Mouse (Mus musculus) T-helper 1 cell (primary cell): ENCODE measurements at regions not wholly inside any gene's neighbourhood (a gene's known extent, or its start where the extent isn't known, plus 50 kb on each side); places are given as distances from the start of the nearest gene placed in this dataset.

ENCODE experiments used
- in situ Hi-C: fragments of 300-600 bp; cut with MboI, MseI; formaldehyde crosslinking; loops from one replicate; pipeline ENCODE4 v1.15.1; 2025; ENCODE audit warnings: high pct_unique_total_duplicates

DNA sequence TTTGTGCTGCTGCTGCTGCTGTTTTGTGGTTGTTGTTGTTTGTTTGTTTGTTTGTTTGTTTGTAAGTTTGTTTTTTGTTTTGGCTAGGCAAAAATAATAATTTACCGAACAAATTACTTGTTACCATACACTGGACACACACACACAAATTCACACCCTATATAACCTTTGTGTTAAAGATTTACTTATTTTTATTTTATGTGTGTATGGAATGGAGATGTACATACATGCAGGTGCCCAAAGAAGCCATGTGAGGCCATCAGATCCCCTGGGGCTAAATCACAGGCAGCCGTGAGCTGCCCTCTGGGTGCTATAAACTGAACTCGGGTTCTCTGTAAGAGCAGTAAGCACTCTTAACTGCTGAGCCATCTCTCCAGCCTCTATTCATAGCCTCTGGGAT lies 56.0 kb downstream of the Pttg1 start:
- in situ Hi-C loops = loop anchor here (5.0 kb wide), 1 partner anchor 42 kb away; no protein-coding TSS in a partner anchor

DNA sequence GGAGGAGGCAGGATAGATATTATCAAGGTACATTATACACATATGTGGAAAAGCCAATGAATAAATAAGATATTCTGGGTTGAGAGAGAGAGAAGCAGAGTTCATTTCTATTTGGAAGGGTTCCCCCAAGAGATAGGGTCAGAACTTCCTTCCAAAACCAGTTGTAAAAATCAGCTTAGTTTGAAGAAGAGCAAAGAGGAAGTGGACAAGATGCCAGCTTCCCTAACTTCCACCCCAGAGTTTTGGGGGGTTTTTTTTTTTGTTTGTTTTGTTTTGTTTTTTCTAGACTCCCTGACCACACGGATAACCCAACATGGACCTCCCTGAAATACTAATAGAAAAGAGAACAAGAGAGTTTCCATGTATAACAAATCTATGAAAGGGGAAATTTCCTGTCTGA lies 57.7 kb downstream of the Pttg1 start:
- in situ Hi-C loops = no loop called here

DNA sequence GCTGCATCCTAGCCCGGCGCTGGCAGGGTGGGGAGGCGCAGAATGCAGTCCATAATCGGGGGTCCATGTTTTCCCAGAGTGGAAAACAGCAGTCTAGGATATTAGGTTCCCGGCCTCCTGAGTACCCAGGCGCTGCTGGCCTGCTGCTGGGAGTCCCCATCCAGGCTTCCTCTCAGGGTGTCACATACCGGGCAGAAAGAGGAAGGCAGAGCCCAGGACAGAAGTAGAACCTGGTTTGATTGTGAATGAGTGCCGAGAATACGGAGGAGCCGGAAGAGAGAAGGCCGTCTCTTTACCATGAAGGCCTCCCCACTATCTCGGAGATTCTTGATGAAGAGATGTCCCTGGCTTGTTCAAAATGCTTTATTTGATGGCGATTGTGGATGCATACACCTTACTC lies 64.2 kb downstream of the Pttg1 start:
- in situ Hi-C loops = no loop called here

DNA sequence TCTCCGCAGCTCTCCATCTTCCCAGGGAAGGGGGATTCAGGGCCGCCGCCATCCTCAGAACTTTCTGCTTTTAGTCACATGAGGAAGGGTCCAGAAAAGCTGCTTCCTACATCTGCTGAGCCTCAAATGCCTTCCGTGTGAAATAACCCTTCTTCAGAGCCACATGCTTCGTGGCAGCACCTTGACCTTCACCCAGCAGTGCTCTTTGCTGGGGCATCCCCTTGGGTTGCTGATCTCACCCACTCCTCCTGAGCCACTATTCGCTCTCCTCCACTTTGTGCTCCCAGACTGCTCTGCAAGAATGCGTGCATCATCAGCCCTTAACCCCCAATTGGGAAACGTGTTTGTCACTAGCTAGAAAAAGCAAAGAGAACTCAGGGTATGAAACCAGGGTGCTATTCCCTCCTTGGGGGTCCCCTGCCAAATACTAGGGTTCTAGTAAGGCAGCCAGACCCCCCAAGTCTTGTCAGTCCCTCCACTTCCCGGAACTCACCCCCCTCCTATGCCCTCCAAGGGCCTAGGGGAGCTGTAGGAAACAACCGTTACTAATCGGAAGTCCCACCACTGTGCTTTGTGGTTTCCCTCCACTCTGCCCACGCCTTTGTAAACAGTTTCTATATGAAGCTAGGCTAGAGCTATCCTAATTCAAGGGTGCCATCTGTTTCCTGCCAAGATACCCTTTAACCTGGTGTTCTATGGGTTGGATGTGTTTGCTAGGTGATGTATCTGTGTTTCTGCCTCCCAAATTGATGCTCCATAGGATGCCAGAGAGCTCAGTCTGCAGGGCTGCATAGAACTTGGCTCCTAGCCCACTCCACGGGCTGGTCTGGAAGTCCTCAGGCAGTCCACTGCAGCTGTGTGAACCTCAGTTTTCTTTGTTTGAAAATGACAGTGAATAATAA lies 67.4 kb downstream of the Pttg1 start:
- in situ Hi-C loops = loop anchor here (10.0 kb wide), 1 partner anchor 166 kb away; the partner anchor contains the start of gene Ccnjl

DNA sequence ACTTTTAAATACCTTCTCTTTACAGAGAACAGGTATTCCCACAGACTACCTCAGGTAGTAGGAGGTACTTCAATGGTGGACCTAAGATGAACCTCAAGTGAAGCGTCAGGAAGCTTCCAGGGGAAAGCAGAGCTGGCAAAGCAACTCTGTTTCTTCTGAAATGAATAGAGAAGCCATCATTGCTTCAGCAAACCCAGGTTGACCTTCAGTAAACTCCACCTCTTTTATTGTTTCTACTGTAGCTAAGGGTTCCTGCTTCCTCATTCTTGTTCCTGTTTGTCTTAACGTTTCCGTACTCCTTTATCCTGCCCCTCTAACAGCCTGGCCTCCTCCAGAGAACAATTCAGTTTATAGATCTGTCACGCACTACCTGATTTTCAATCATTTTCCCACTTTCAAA lies 72.4 kb downstream of the Pttg1 start:
- in situ Hi-C loops = loop anchor here (10.0 kb wide), 1 partner anchor 171 kb away; the partner anchor contains the start of gene Ccnjl

DNA sequence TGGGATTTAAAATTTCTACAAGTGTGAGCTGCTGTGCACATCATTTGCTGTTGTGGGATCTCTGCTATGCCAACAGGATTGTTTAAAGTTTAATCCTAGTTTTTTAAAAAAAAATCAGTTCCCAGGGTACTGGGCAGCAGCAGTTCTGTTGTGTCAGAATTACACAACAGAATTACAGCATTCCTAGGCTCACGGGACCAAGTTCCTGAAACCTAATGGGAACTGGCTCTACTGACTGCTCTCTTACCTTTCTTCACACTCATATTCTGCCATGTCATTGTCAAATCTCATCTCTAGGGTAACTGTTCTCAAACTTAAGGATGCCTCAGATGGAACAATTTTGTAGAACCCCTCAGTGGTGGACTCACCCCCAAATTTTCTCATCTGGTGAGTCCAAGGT lies 73.0 kb downstream of the Pttg1 start:
- in situ Hi-C loops = loop anchor here (10.0 kb wide), 1 partner anchor 172 kb away; the partner anchor contains the start of gene Ccnjl

DNA sequence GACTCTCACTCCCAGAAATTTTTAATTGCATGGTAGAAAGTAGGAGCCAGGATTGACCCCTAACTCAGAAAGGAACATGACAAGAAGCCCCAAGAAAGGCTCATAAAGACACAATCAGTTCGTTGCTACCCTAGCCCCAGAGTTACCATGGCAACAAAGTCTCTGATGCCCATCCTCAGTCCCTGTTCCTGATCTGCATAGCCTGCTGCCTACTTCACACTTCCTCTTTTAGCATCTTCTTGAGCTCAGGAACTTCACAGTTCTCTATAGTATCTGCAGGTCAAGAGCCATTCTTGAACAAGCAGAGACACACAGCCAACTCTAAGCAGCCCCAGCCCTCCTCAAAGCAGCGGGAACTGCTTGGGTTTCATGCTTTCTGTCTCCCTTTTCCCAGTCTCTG lies 74.2 kb downstream of the Pttg1 start:
- in situ Hi-C loops = loop anchor here (10.0 kb wide), 1 partner anchor 173 kb away; the partner anchor contains the start of gene Ccnjl

DNA sequence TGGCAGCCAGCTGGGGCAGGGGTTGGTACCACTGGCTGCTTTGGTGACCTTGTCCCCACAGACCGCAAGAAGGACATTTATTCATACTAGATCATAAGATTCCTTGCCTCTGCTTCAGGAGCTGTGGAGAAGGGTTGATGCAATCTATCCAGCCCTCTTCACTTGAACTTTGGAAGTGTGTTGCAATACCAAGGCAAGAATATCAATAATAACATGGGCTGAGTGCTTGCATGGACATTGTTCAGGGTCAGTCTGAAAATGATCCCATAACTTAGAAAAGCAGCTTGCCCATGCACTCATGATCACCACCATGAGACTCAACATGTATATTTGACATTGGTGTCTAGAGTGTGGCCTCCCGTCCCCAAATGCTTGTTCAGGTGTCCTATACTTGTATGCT lies 74.7 kb downstream of the Pttg1 start:
- in situ Hi-C loops = loop anchor here (10.0 kb wide), 1 partner anchor 173 kb away; the partner anchor contains the start of gene Ccnjl

DNA sequence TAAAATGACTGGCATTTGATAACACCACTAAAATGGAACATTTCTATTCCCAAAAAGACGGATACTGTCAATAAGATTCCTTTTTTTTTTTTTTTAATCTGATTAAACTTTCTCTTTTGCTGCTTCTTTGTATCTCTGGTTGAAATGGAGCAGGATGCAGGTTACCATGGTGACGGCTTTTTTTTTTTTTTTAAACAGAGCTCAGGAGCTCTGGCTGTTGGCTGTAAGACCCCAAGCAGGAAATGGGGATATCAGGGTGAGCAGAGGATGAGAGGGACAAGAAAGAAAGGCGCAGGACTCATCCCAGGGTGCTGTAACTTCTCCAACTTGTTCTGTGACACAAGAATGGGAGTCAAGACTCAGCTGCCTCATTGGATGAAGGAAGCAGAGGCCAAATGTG lies 75.8 kb downstream of the Pttg1 start:
- in situ Hi-C loops = loop anchor here (10.0 kb wide), 1 partner anchor 175 kb away; the partner anchor contains the start of gene Ccnjl

DNA sequence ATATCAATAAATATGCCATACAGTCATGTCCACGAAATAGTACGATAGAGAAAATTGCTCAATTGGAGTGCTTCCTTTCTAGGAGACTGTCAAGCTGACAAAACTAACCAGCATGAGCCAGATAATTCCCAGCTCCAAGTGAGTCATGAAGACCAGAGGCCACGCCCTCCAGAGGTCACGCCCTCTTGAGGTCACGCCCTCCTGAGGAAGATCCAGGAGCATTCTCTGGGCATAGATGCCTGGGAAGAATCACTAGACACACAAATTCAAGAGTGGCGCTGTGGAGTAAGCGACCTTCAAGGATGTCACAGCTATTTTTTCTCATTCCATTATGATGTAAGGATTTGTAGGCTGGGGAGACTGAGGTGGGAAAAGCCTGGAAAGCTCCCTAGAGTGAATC lies 76.5 kb downstream of the Pttg1 start:
- in situ Hi-C loops = loop anchor here (5.0 kb wide), 1 partner anchor 137 kb away; no protein-coding TSS in a partner anchor

DNA sequence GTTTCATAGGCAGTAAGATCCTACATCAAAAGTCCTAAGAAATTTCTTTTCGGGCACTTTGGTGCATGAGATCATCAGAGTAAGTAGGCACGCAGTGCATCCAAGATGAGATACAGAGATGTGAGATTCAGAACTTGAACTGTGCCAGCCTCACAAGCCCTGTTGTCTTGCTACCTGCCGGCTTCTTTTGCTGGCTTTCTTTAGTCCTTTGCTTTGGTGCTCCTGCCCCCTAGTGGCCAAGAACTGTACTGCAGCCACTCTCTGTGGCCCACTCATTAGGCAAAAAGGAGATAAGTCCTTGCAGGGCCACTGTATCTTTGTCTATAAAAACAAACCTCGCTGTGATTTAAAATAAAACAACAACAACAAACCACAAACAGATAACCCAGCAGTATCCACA lies 77.5 kb downstream of the Pttg1 start:
- in situ Hi-C loops = loop anchor here (5.0 kb wide), 1 partner anchor 136 kb away; no protein-coding TSS in a partner anchor

DNA sequence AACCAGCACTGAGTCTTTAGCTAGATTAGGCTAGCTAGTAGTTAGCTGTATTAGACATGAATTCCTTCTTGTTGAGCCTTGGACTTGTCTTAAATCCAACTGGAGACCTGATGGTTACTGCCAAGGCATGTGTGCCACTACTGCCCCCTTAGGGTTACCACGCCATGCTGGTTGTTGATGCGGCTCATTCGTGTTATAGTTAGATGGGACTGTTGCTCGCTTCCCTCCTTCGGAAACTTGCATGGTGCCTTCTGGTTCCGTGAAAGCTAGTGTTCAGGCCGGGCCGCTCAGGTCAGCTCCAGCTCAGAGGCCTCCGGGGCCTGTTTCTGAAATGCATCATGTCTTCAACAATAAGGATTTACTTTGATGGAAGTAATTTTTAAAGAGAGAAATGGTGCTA lies 79.6 kb downstream of the Pttg1 start:
- in situ Hi-C loops = loop anchor here (5.0 kb wide), 1 partner anchor 134 kb away; no protein-coding TSS in a partner anchor

DNA sequence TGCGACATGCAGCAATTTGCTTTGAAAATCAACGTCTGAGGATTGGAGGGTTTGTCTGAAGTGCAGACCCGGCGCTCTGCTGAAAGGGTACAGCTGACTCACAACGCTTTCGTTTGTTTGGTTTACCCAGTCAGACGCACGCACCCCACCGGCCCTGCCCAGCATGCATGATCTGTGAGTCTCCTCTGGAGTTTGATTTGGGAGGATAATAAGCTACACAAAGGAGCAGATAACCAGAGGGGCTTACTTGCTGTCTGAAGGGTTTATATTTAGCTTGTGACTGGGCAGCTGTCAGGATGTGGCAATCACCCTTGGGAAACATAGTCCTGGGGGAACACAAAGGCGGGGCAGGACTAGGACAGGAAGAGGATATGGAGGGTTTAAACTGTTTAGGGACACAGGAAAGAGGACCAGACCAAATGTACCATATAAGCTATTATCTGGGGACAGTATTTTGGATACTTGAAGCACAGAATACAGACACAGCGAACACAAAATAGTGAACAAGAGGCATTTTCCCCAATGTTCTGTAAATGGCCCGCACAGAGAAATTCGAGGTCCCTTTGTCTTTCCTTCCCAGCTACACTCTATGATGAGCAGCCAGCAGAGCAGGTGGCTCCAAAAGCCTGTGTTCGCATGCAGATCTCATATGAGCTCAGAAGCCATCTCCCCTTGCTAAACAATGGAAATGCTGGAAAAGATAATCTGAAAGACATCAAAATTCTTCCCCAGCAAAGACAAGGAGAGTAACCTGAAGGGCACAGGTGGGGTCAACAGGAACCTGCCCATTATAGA lies 81.1 kb downstream of the Pttg1 start:
- in situ Hi-C loops = loop anchor here (5.0 kb wide), 1 partner anchor 133 kb away; no protein-coding TSS in a partner anchor

DNA sequence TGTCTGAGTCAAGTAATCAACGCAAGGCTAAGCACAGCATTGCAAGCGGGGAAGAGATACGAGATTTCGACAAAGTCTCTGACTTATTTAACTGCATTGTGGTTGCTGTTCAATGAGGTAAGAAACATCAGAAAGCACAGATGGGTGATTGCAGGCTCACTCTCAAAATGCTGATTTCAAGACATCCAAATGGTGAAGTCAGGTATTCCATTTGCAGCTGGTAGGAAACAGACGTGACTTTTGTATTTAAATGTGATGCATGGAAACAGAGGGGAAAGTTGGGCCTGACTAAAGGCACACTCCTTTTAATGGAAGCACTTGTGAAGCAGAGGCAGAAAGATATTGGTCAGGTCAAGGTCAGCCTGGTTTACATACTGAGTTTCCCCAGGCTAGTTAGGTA lies 82.5 kb downstream of the Pttg1 start:
- in situ Hi-C loops = no loop called here

DNA sequence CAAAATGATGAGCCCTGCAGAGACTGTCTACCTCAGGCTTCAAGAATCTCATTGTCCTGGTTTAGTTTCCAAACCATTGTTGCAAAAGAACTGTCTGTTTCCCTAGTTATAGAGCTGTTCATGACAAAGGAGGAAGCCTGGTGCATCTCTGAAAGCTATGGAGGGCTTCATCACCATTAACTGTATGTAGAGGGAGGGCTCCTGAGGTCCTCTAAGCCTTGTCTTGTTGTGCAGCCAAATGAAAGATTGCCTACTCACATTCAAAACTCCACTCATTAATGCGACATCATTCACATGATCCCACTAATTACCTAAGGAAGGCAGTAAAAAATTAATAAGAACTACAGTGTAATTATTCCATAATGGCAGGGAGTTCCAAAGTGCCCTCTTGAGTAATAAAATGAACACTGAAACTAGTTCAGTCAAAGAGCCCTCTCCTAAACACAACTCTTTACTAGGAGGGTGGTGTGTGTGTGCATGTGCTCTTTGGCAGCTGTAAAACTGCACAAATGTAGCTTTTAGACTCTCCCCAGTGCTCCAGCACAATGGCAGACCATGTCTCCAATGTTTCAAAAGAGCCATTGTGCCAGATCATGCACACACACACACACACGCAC lies 87.6 kb downstream of the Pttg1 start:
- in situ Hi-C loops = no loop called here

DNA sequence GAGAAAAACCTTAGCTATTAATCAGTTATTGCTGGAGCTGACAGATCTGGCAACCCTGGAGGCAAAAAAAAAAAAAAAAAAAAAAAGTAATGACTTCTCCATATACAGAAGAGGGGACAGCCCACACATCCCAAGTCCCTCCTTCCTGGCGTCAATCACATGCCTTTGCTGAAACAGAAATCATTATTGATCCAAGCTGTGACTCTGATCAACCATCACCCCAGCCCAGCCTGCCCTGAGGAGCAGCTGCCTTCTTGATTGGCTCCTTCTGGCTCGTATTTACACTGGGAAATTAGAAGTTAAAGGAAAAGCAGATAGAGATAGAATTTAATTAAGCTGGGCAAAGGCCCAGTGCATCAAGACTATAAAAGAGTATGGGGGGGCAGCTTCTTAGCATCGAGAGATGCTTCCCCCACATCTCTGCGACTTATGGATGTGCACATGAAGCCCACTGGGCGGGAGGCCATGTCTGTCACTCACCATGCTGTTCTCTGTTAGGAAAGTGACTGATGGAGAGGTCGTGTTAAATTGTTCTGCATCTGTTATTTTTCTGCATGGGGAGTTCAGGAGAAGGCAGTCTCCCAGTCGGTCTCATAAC lies 90.3 kb downstream of the Pttg1 start:
- in situ Hi-C loops = no loop called here

DNA sequence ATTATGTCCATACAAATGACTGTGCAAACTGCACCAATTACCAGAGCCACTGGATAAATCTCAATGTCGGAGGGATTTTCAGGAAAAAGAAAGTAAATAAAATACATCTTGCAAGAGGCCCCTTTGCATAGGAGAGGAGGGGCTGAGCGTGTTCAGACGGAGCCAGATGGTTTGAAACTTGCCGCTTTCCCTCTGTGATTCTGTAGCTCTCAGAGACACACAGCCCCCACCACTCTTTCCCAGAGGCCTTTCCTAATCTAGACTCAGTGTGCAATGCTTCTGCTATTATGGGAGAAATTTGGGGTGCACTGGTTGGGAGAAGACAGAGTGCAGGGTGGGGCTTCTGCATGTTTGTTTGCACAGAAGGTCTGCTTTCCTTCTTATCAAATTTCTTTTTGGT lies 92.5 kb downstream of the Pttg1 start:
- in situ Hi-C loops = no loop called here

DNA sequence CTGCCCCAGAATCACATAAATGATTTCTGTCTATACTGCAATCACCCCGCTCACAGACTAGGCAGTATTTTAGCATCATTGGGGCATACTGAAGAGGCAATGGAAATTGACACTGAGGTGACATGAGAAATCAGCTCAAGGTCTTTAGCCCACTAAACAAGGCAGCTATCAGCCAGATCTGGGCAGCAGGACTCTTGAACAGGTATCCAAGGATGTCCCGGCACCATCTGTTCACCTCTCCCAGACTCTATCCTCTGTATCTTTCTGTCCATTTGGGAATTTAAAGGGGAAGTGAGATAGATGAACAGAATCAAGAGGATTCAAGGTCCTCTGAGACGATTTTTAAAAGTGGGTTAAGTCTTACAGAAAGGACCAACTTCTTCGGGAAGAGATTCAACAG lies 112.1 kb downstream of the Pttg1 start:
- in situ Hi-C loops = no loop called here
